Mouse (Mus musculus): ENCODE measurements at regions not wholly inside any gene's neighbourhood (a gene's known extent, or its start where the extent isn't known, plus 50 kb on each side); places are given as distances from the start of the nearest gene placed in this dataset.

DNA sequence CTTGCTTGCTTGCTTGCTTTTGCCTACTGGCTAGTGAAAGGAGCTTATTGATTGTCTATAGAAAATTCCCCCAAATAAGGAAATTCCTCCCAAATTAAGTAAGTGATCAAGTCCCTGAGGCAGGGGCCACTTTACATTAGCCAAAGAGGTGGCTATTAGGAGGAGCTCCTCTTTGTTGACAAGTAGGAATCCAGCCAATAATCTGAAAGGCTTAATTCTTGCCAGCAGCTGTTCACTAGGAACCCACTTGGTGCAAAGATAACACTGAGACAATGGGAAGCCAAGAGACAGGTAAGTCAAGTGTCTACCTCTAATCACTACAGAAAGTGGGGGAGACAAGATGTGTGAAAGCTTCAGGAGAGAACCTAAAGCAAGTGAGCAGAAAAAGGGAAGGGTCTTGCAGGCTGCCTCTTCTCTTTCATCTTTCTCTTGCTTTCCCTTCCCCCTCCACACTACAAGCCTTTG is 293.2 kb upstream of the Zfp462 start:
- TF ChIP-seq CTCF (IDR thresholded peaks at IDR 0.05; ENCODE audit: low read depth), result no peak
- no peak for TF ChIP-seq EP300 (optimal IDR thresholded peaks at IDR 0.05)
